Mouse (Mus musculus) kidney, postnatal 0 days (tissue): Measurements from ENCODE around the gene Inha. TPM values are rescaled to one million over a fixed set of nuclear protein-coding genes. Genes with fewer than 3 reads are reported as not detected.

Experiments
- ATAC-seq: fragments of 200-750 bp; cut with Nextera tagmentation; replicated peaks from 2 replicates; pipeline ENCODE4 v1.8.0; 2017; ENCODE audit warnings: low read depth, moderate number of reproducible peaks, moderate TSS enrichment, moderate library complexity; ENCODE audit not compliant: low FRiP score
- DNase-seq: peaks from one replicate; pipeline ENCODE4 v3.0.0-alpha.2; 2016; ENCODE audit warnings: low spot score
- H3K27ac ChIP-seq: fragments of 300-500 bp; sonication (generic); 2 replicates; pipeline ENCODE4 v1.5.1; 2014; ENCODE audit warnings: mild to moderate bottlenecking
- H3K27me3 ChIP-seq: fragments of 300-500 bp; sonication (generic); 2 replicates; pipeline ENCODE4 v1.6.1; 2014; ENCODE audit warnings: low read length, mixed read lengths; ENCODE audit not compliant: insufficient read depth
- H3K36me3 ChIP-seq: fragments of 300-500 bp; sonication (generic); 2 replicates; pipeline ENCODE4 v1.6.1; 2014; ENCODE audit warnings: low read length, mixed read lengths; ENCODE audit not compliant: insufficient read depth
- H3K4me1 ChIP-seq: fragments of 300-500 bp; sonication (generic); replicated peaks from 2 replicates; pipeline ENCODE4 v1.6.1; 2014; ENCODE audit warnings: antibody characterized with exemption, low read length, mixed read lengths; ENCODE audit not compliant: insufficient read depth
- H3K4me2 ChIP-seq: fragments of 300-500 bp; sonication (generic); 2 replicates; pipeline ENCODE4 v1.6.1; 2014; ENCODE audit warnings: mild to moderate bottlenecking, low read length, moderate library complexity, mixed read lengths
- H3K4me3 ChIP-seq: fragments of 300-500 bp; sonication (generic); replicated peaks from 2 replicates; pipeline ENCODE4 v1.5.1; 2014; ENCODE audit warnings: low read depth, low read length
- H3K9ac ChIP-seq: fragments of 300-500 bp; sonication (generic); 2 replicates; pipeline ENCODE4 v1.6.1; 2014; ENCODE audit warnings: low read depth, low read length
- H3K9me3 ChIP-seq: fragments of 300-500 bp; sonication (generic); replicated peaks from 2 replicates; pipeline ENCODE4 v1.6.1; 2016; ENCODE audit warnings: low read length, inconsistent platforms, mixed read lengths
- CTCF ChIP-seq: IDR thresholded peaks from 2 replicates; pipeline ENCODE4 v1.5.1; 2016; ENCODE audit warnings: antibody characterized with exemption, low read depth, mild to moderate bottlenecking, moderate library complexity
- WGBS: fragments of 180-500 bp; shearing (Covaris S2); extraction: QIAGEN DNeasy Blood & Tissue Kit; methylation state at CpG from one replicate; pipeline ENCODE4 v1.1.7; 2014; 5-methylcytosine and 5-hydroxymethylcytosine counted together
- polyA plus RNA-seq: library from polyadenylated mRNA; unstranded; fragments of >200 nt; fragmentation: Nextera tagmentation; extraction: Ambion mirVana; gene quantifications from 2 replicates; pipeline ENCODE4 v1.2.1, GENCODE M21; 2015

Gene Inha
- polyA plus RNA-seq, 1 experiment from 2014 or later = 3.5 TPM

- Histone ChIP-seq H3K4me3 (peak overlapping the region; percentile 45), H3K27ac (no peak overlapping the region), H3K9ac (peak overlapping the region; percentile 46; the same call in 1 of the 2 replicates), H3K9me3 (no peaks in the 10 kb centered on the region), H3K36me3 (peaks cover 9% of the 10 kb centered on the region; the same call in 1 of the 2 replicates), H3K4me2 (peak overlapping the region; percentile 87), H3K4me1 (peaks cover 9% of the 10 kb centered on the region), H3K27me3 (peaks cover 51% of the 10 kb centered on the region)
- TF ChIP-seq CTCF = no peak
- no peak for ATAC-seq
- DNase-seq = no peak
- WGBS = 5% methylated on average over 13 of the region's 13 CpGs
Measured at GRCm38 (mm10) chr1:75487040-75487404, 19.9 kb upstream of the Inha start.

GRCm38 (mm10) chr1:75487405-75488161, 19.3 kb upstream of the Inha start:
- peaks cover 45% of the 10 kb centered on the region for H3K27me3 ChIP-seq
- H3K9ac ChIP-seq = peak overlapping the region; percentile 46; the same call in 1 of the 2 replicates
- TF ChIP-seq CTCF = 0 out of 2 replicates have a peak, but pooled peaks have one; percentile 25
- H3K4me1 ChIP-seq = peaks cover 9% of the 10 kb centered on the region
- no peaks in the 10 kb centered on the region for H3K9me3 ChIP-seq
- ATAC-seq (peak; percentile 65), DNase-seq (peak; percentile 76)
- H3K27ac ChIP-seq = no peak overlapping the region
- H3K4me2 ChIP-seq = peak overlapping the region; percentile 87
- WGBS = under 1% methylated on average over 59 of the region's 62 CpGs
- H3K36me3 ChIP-seq = peaks cover 9% of the 10 kb centered on the region; the same call in 1 of the 2 replicates
- peak overlapping the region; percentile 45 for H3K4me3 ChIP-seq

GRCm38 (mm10) chr1:75490785-75491551, 15.9 kb upstream of the Inha start:
- no peak for DNase-seq
- Histone ChIP-seq H3K27ac (no peak overlapping the region), H3K9me3 (no peaks in the 10 kb centered on the region), H3K4me3 (no peak overlapping the region), H3K9ac (no peak overlapping the region), H3K4me2 (no peak overlapping the region), H3K4me1 (peaks cover 14% of the 10 kb centered on the region), H3K36me3 (peaks cover 10% of the 10 kb centered on the region; the same call in 1 of the 2 replicates), H3K27me3 (peaks cover 17% of the 10 kb centered on the region)
- WGBS = 88% methylated on average over 34 of the region's 34 CpGs
- ATAC-seq = no peak
- no peak for TF ChIP-seq CTCF

GRCm38 (mm10) chr1:75492579-75493170, 14.2 kb upstream of the Inha start:
- no peak overlapping the region for H3K27ac ChIP-seq
- peaks cover 9% of the 10 kb centered on the region; the same call in 1 of the 2 replicates for H3K4me1 ChIP-seq
- H3K27me3 ChIP-seq = peaks cover 5% of the 10 kb centered on the region; the same call in 1 of the 2 replicates
- DNase-seq (no peak), ATAC-seq (no peak)
- no peaks in the 10 kb centered on the region for H3K9me3 ChIP-seq
- no peak overlapping the region for H3K9ac ChIP-seq
- no peak overlapping the region for H3K4me2 ChIP-seq
- H3K36me3 ChIP-seq = peaks cover 24% of the 10 kb centered on the region; the same call in 1 of the 2 replicates
- TF ChIP-seq CTCF = no peak
- no peak overlapping the region for H3K4me3 ChIP-seq
- WGBS = 71% methylated on average over 24 of the region's 24 CpGs

- peak; percentile 81 for TF ChIP-seq CTCF
- peak; percentile 84 for DNase-seq
Measured at GRCm38 (mm10) chr1:75494878-75495548, 11.9 kb upstream of the Inha start.

More at GRCm38 (mm10) chr1:75494878-75495548, 11.9 kb upstream of the Inha start:
- H3K4me3 ChIP-seq = no peak overlapping the region
- H3K27me3 ChIP-seq = no peaks in the 10 kb centered on the region
- H3K9me3 ChIP-seq = no peaks in the 10 kb centered on the region
- 0 out of 2 replicates have a peak, but pooled peaks have one; percentile 21 for ATAC-seq
- H3K4me2 ChIP-seq = no peak overlapping the region
- peaks cover 41% of the 10 kb centered on the region; the same call in 1 of the 2 replicates for H3K36me3 ChIP-seq
- H3K4me1 ChIP-seq = 0 out of 2 replicates have a peak, but pooled peaks cover 4% of the 10 kb centered on the region
- no peak overlapping the region for H3K9ac ChIP-seq
- 32% methylated on average over 12 of the region's 12 CpGs for WGBS
- no peak overlapping the region for H3K27ac ChIP-seq
